Mouse (Mus musculus): Measurements from ENCODE around the gene Ptar1.
"Not testable (repeated sequence)": the region's sequence is repeated elsewhere in the genome, so short reads cannot be mapped to it uniquely, and the experiment has no call there.

Gene Ptar1

GRCm38 (mm10) chr19:23687296-23688021 lies at the start of gene Ptar1:
TSS of gene Ptar1 (plus strand) at chr19:23687429.
- peak; percentile 83 for DNase-seq (ENCODE audit: low read depth, low spot score)

- no peak for DNase-seq (ENCODE audit: low read depth, low spot score)
Observed at GRCm38 (mm10) chr19:23643819-23644218, 43.4 kb upstream of the Ptar1 start.

- no peak for DNase-seq (ENCODE audit: low read depth, low spot score)
Observed at GRCm38 (mm10) chr19:23645347-23645746, 41.9 kb upstream of the Ptar1 start.

DNA sequence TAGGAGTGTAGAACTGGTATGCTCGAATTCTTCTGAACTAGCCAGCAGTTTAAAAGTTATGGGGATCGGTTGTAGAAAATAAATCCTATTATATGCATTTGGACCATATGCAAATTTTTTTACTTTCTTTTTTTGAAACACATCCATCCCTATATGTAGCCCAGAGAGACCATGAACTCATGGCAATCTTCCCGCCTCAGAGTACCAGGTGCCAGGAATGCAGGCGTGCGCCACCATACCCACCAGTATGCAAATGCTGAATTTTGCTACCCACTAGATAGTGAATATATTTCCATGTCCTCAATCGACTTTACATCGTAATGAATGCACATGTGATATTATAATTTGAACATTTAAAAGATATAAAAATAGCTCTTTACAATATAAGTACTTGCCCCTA lies 39.9 kb upstream of the Ptar1 start:
- no peak for DNase-seq (ENCODE audit: low read depth, low spot score)

DNA sequence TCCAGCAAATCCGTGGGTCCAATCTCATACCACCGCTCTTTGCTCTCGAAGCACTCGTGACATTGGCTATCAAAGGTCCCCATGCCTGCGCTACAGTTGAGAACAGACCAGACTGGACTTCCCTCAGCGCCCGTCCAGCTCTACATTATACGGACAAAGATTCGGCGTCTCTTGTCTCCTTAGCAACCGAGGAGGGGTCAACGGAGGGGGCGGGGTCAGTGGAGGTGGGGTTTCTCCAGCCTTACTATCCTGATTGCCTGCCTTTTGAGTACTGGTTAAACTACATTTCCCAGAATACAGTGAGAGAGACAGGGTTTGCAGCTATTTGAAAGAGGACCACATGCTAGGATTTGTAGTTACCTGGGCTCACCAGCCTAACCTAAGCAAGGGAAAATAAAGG lies 34.6 kb upstream of the Ptar1 start, which contains the start of gene 1700028P14Rik:
TSS of gene 1700028P14Rik (minus strand) at position 169 of the 400 bp plus-strand sequence.
- DNase-seq (ENCODE audit: low read depth, low spot score) = peak; percentile 86

DNA sequence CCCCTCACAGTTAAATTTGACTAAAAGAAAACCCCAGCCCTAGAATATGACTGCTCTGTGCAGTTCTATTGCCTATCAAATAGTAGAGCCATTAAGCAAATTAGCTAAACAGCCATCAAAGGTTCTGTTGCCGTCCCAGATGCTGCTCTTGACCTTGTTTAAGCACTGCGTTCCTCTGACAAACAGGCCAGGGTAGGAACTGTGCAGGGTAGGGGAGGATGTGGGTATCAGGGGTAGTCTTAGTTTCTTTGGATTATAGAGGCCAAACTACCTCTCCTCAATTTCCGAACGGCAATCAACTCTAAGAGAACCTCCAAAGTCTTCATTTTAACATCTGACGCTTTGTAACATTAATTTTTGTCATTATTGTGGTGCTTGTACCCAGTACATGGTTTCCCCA lies 34.1 kb upstream of the Ptar1 start:
- no peak for DNase-seq (ENCODE audit: low read depth, low spot score)

GRCm38 (mm10) chr19:23657261-23657932 lies 29.8 kb upstream of the Ptar1 start:
- DNase-seq (ENCODE audit: low read depth, low spot score) = peak; percentile 75

- DNase-seq (ENCODE audit: low read depth, low spot score) = no peak
Observed at GRCm38 (mm10) chr19:23658350-23658749, 28.9 kb upstream of the Ptar1 start.

- no peak for DNase-seq (ENCODE audit: low read depth, low spot score)
Observed at GRCm38 (mm10) chr19:23664083-23664482, 23.1 kb upstream of the Ptar1 start.

- no peak for DNase-seq (ENCODE audit: low read depth, low spot score)
Observed at GRCm38 (mm10) chr19:23668142-23668655, 19.0 kb upstream of the Ptar1 start.

DNA sequence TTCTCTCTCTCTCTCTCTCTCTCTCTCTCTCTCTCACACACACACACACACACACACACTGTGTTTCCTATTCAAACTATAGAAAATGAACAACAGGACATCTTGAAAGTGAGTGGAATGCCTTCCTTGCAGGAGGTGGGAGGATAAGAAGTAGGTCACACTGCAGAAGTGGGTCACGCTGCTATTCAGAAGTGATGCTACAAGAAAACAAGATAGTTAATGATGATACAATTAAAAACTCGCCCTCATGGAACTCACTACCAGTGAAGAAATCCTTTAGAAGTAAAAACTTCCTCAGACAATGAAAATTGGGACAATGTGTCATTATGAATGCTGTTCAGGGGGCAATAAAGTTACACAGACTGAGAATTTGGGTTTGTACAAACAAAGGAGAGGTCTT lies 14.2 kb upstream of the Ptar1 start:
- DNase-seq (ENCODE audit: low read depth, low spot score) = no peak

GRCm38 (mm10) chr19:23675656-23676055 lies 11.6 kb upstream of the Ptar1 start:
- DNase-seq (ENCODE audit: low read depth, low spot score) = not testable (repeated sequence)

- DNase-seq (ENCODE audit: low read depth, low spot score) = no peak
Observed at GRCm38 (mm10) chr19:23686962-23687295, 300 bp upstream of the Ptar1 start.

DNA sequence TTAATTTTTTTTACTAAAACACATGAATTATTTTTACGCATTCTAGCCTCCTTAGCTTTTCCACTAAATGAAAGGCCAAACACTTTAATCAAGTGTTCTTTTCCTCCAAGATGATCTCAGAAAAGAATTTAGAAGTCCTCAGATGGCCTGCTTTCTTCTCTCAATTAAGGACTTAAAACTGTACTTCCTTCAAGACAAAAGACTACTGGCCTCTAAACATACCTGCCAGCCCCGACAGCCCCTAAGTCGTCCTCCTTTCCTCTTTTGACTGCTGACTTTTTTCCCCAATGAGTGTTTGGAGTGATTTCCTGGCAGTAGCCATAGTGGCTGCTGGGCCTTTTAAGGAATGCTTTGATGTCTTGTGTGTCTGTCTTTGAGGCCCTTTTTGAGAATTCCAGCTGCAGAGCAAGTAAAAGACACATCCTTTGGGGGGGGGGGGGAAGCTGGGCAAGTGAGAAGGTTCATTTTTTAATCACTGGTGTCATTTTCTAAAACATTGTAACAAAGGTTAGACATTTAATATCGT lies 1.3 kb downstream of the Ptar1 start:
- DNase-seq (ENCODE audit: low read depth, low spot score) = no peak

DNA sequence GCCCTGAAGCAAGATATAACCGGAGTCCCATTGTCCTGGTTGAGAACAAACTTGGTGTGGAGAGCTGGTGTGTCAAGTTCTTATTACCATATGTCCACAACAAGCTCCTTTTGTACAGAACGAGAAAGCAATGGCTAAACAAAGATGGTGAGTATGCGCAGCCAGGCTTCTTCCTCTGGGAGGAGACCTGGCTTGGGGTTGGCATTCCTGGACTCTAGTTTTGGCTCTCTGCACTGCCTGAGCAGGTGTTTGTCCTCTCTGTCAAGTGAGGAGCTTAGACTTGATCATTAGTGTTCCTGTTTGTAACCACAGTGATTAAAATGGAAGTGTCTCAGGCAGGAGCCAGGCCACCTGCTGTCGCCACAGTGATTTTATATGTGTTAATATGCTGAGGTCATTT lies 7.1 kb downstream of the Ptar1 start:
- no peak for DNase-seq (ENCODE audit: low read depth, low spot score)

DNA sequence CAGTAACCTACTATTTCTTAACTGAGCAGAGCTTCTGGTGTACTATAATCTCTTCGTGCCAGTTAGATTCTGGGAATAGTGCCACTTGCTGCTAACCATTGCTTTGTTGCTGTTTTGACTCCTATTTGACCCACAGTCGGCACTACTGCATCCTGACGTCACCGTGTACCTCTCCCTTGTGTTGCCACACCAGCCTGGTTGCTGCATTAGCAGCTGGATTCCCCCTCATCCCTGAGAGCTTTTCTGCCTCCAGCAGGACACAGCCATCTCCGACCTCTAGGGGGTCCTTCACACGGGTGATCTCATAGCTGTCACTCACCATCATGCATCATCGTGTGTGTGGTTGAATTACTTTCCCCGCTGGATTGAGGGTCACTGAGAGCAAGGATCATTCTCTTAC lies 10.6 kb downstream of the Ptar1 start:
- peak; percentile 30 for DNase-seq (ENCODE audit: low read depth, low spot score)

- DNase-seq (ENCODE audit: low read depth, low spot score) = peak; percentile 48
Observed at GRCm38 (mm10) chr19:23698366-23698765, 11.1 kb downstream of the Ptar1 start.

- DNase-seq (ENCODE audit: low read depth, low spot score) = peak; percentile 54
Observed at GRCm38 (mm10) chr19:23699131-23699530, 11.9 kb downstream of the Ptar1 start.

GRCm38 (mm10) chr19:23702896-23703295 lies 15.7 kb downstream of the Ptar1 start:
- DNase-seq (ENCODE audit: low read depth, low spot score) = no peak

DNA sequence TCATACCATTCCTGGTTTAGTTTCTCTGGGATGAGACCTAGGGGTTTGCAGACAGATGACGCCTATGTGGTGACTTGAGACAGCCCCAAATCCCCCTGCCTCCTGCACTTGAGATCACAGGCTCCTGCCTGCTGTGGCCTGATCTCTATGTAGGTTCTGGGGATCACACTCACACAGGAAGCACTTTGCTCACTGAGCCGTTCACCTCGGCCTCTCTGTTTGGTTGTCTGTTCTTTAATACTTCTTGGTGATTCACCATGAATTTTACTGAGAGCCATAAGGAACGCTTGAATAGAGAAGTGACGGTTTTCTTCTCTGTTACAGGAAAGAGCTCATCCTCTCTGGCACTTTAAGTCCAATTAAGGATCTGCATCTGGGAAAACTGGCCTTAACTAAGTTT lies 18.2 kb downstream of the Ptar1 start:
- DNase-seq (ENCODE audit: low read depth, low spot score) = no peak

GRCm38 (mm10) chr19:23746506-23746905 lies 59.3 kb downstream of the Ptar1 start:
- no peak for DNase-seq (ENCODE audit: low read depth, low spot score)

- DNase-seq (ENCODE audit: low read depth, low spot score) = peak; percentile 33
Observed at GRCm38 (mm10) chr19:23757011-23757410, 69.8 kb downstream of the Ptar1 start.
